Mouse (Mus musculus): Measurements from ENCODE around the gene Olfr609.
"Not testable (repeated sequence)": the region's sequence is repeated elsewhere in the genome, so short reads cannot be mapped to it uniquely, and the experiment has no call there.

Gene Olfr609

DNA sequence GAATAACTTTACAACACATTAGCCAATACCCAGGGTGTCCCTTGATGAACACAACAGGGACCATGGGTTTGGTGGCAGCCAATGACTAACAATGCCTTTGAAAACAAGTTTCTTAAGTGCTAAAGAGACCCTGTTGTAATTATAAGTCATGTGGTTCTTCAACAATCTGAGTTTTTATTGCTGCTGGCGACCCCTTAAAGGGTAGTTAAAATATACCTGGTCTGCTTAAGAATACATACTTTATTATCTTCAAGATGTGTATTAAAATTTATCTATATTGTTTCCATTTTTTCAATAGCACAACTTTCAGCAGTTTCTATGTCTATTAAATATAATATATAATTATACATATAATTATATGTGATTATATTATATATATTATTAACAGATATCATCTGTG, at the start of gene Olfr609:
Gene Olfr609 (minus strand): TSS at position 101 of the 400 bp plus-strand sequence.
- CTCF ChIA-PET: no interaction called here

GRCm38 (mm10) chr7:103542617-103543016, 44.8 kb upstream of the Olfr609 start, which contains the start of gene Olfr612:
Olfr612 (minus strand) TSS chr7:103542717.
- CTCF ChIA-PET: not testable (repeated sequence)

- CTCF ChIA-PET: not testable (repeated sequence)
Measured at GRCm38 (mm10) chr7:103520746-103521145, 22.9 kb upstream of the Olfr609 start, which contains the start of gene Olfr611. Olfr611 (minus strand) TSS chr7:103520846.

GRCm38 (mm10) chr7:103512022-103512421, 14.2 kb upstream of the Olfr609 start, which contains the start of gene Olfr610:
Olfr610 (minus strand) TSS chr7:103512122.
- CTCF ChIA-PET: no interaction called here

DNA sequence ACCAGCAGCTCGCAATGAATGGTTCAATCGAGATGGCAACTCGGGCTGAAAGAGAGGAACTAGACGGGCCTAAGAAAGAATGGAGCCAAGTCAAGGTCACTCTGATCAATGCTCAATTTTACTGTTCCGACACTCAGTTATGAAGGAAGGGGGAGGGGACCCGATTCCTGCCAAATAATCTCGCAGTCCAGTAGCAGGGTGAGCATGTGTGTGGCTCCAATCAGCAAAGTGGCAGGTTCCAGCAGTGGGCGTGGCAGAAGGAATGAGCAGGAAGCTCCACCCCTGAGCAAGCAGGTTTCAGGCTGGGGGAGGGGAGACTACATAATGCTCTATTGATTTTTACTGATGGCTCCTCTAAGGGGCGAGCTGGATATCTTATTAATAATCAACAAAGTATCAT, 20.8 kb downstream of the Olfr609 start:
- CTCF ChIA-PET: not testable (repeated sequence)

DNA sequence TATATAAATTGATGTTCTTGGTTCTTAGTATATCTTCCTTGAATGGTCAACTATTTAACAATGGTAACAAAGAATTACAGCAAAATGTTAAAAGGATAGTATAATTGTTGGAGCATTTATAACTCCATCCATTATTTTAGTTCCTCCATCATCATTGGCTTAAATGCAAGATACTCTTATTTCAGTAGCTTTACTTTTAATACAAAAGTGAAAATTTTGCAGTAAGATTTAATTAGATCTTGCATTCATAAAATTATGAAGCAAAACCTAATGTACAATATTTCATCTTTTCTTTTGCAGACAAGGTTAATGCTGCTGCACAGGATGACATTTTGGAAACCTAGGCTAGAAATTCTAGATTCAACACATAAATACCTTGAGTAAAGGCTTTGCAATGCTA, 28.3 kb downstream of the Olfr609 start, which contains the start of gene Olfr608:
Gene Olfr608 (plus strand): TSS at position 301 of the 400 bp plus-strand sequence.
- CTCF ChIA-PET: no interaction called here

- CTCF ChIA-PET: no interaction called here
Measured at GRCm38 (mm10) chr7:103460590-103460989, 37.3 kb downstream of the Olfr609 start.

DNA sequence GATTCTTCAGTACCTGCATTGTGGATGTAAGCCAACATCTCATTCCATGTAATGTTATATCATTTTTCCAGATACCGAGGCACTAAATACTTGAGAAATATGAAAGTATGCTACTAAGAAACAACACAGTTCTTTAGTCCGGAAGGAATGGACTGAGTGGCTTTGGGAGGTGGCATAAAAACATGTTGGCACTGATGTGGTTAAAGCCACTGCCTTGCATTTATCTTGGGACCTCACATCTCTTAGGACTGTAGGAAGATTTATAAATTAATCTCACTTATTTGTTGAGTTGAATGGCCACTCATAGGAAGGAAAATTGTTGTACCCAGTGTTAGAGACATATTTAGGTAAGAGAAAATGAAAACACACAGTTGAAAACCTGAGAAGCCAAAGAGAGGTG, 49.1 kb downstream of the Olfr609 start, which contains the start of gene Olfr606:
Gene Olfr606 (plus strand): TSS at position 301 of the 400 bp plus-strand sequence.
- CTCF ChIA-PET: no interaction called here

- CTCF ChIA-PET: no interaction called here
Measured at GRCm38 (mm10) chr7:103445339-103445738, 52.5 kb downstream of the Olfr609 start, which contains the start of gene Olfr605. Olfr605 (minus strand) TSS chr7:103445439.
